Mouse (Mus musculus): ENCODE results near the gene Zfp462. TPM values are rescaled to one million over a fixed set of nuclear protein-coding genes. Genes with fewer than 3 reads are reported as not detected.

Zfp462 gene
- polyA plus RNA-seq, 1 experiment from 2014 or later: 5.1 TPM

GRCm38 (mm10) chr4:55079056-55079455 is 134.2 kb downstream of the Zfp462 start:
- no peak for ATAC-seq (replicated peaks; ENCODE audit: low FRiP score, low TSS enrichment, low read depth)
- H3K9ac ChIP-seq (ENCODE audit: low read length): no peak overlapping the region
- WGBS: 94% methylated on average over 9 of the region's 9 CpGs
- no peak overlapping the region for H3K4me2 ChIP-seq (ENCODE audit: low read length)
- DNase-seq (ENCODE audit: low spot score): no peak
- H3K36me3 ChIP-seq (ENCODE audit: control insufficient read depth, insufficient read depth, low read length): peaks cover 59% of the 10 kb centered on the region
- H3K4me3 ChIP-seq (ENCODE audit: low read depth, low read length): no peak overlapping the region
- H3K9me3 ChIP-seq (ENCODE audit: control insufficient read depth, low read length): no peaks in the 10 kb centered on the region
- no peaks in the 10 kb centered on the region for H3K27me3 ChIP-seq (replicated peaks; ENCODE audit: control insufficient read depth, insufficient read depth, low read length)
- no peaks in the 10 kb centered on the region for H3K4me1 ChIP-seq (replicated peaks; ENCODE audit: control insufficient read depth, insufficient read depth, low read length)
- no peak overlapping the region for H3K27ac ChIP-seq (ENCODE audit: low read depth)

GRCm38 (mm10) chr4:55084080-55084688 is 139.3 kb downstream of the Zfp462 start:
- DNase-seq (ENCODE audit: low spot score) (no peak), ATAC-seq (replicated peaks; ENCODE audit: low FRiP score, low TSS enrichment, low read depth) (no peak)
- no peak overlapping the region for H3K27ac ChIP-seq (ENCODE audit: low read depth)
- no peaks in the 10 kb centered on the region for H3K4me1 ChIP-seq (replicated peaks; ENCODE audit: control insufficient read depth, insufficient read depth, low read length)
- no peaks in the 10 kb centered on the region for H3K9me3 ChIP-seq (ENCODE audit: control insufficient read depth, low read length)
- no peak overlapping the region for H3K4me3 ChIP-seq (ENCODE audit: low read depth, low read length)
- H3K9ac ChIP-seq (ENCODE audit: low read length): no peak overlapping the region
- H3K36me3 ChIP-seq (ENCODE audit: control insufficient read depth, insufficient read depth, low read length): peaks cover 35% of the 10 kb centered on the region
- no peaks in the 10 kb centered on the region for H3K27me3 ChIP-seq (replicated peaks; ENCODE audit: control insufficient read depth, insufficient read depth, low read length)
- WGBS: 88% methylated on average over 6 of the region's 6 CpGs
- H3K4me2 ChIP-seq (ENCODE audit: low read length): no peak overlapping the region

GRCm38 (mm10) chr4:55088153-55088552 is 143.3 kb downstream of the Zfp462 start:
- DNase-seq (ENCODE audit: low spot score) (no peak), ATAC-seq (replicated peaks; ENCODE audit: low FRiP score, low TSS enrichment, low read depth) (no peak)
- H3K4me1 ChIP-seq (replicated peaks; ENCODE audit: control insufficient read depth, insufficient read depth, low read length): no peaks in the 10 kb centered on the region
- no peak overlapping the region for H3K27ac ChIP-seq (ENCODE audit: low read depth)
- H3K9ac ChIP-seq (ENCODE audit: low read length): no peak overlapping the region
- no peaks in the 10 kb centered on the region for H3K9me3 ChIP-seq (ENCODE audit: control insufficient read depth, low read length)
- no peak overlapping the region for H3K4me2 ChIP-seq (ENCODE audit: low read length)
- peaks cover 7% of the 10 kb centered on the region for H3K36me3 ChIP-seq (ENCODE audit: control insufficient read depth, insufficient read depth, low read length)
- no peaks in the 10 kb centered on the region for H3K27me3 ChIP-seq (replicated peaks; ENCODE audit: control insufficient read depth, insufficient read depth, low read length)
- WGBS: 95% methylated on average over 3 of the region's 3 CpGs
- H3K4me3 ChIP-seq (ENCODE audit: low read depth, low read length): no peak overlapping the region

- no peak for ATAC-seq (replicated peaks; ENCODE audit: low FRiP score, low TSS enrichment, low read depth)
- Histone ChIP-seq H3K36me3 (ENCODE audit: control insufficient read depth, insufficient read depth, low read length) (peaks cover under 1% of the 10 kb centered on the region; the same call in 1 of the 2 replicates), H3K9me3 (ENCODE audit: control insufficient read depth, low read length) (no peaks in the 10 kb centered on the region), H3K4me1 (replicated peaks; ENCODE audit: control insufficient read depth, insufficient read depth, low read length) (no peaks in the 10 kb centered on the region), H3K27ac (ENCODE audit: low read depth) (no peak overlapping the region), H3K4me3 (ENCODE audit: low read depth, low read length) (no peak overlapping the region), H3K27me3 (replicated peaks; ENCODE audit: control insufficient read depth, insufficient read depth, low read length) (no peaks in the 10 kb centered on the region), H3K4me2 (ENCODE audit: low read length) (no peak overlapping the region), H3K9ac (ENCODE audit: low read length) (no peak overlapping the region)
- WGBS: 42% methylated on average over 6 of the region's 6 CpGs
- no peak for DNase-seq (ENCODE audit: low spot score)
Measured at GRCm38 (mm10) chr4:55088922-55089321, 144.1 kb downstream of the Zfp462 start.

GRCm38 (mm10) chr4:55097157-55097556 is 152.3 kb downstream of the Zfp462 start:
- no peak overlapping the region for H3K4me2 ChIP-seq (ENCODE audit: low read length)
- H3K4me1 ChIP-seq (replicated peaks; ENCODE audit: control insufficient read depth, insufficient read depth, low read length): no peaks in the 10 kb centered on the region
- DNase-seq (ENCODE audit: low spot score): no peak
- no peaks in the 10 kb centered on the region for H3K9me3 ChIP-seq (ENCODE audit: control insufficient read depth, low read length)
- H3K9ac ChIP-seq (ENCODE audit: low read length): no peak overlapping the region
- no peak overlapping the region for H3K4me3 ChIP-seq (ENCODE audit: low read depth, low read length)
- no peaks in the 10 kb centered on the region for H3K27me3 ChIP-seq (replicated peaks; ENCODE audit: control insufficient read depth, insufficient read depth, low read length)
- ATAC-seq (replicated peaks; ENCODE audit: low FRiP score, low TSS enrichment, low read depth): no peak
- no peaks in the 10 kb centered on the region for H3K36me3 ChIP-seq (ENCODE audit: control insufficient read depth, insufficient read depth, low read length)
- 65% methylated on average over 2 of the region's 2 CpGs for WGBS
- no peak overlapping the region for H3K27ac ChIP-seq (ENCODE audit: low read depth)

GRCm38 (mm10) chr4:55098366-55098765 is 153.5 kb downstream of the Zfp462 start:
- no peaks in the 10 kb centered on the region for H3K9me3 ChIP-seq (ENCODE audit: control insufficient read depth, low read length)
- H3K4me3 ChIP-seq (ENCODE audit: low read depth, low read length): no peak overlapping the region
- no peaks in the 10 kb centered on the region for H3K4me1 ChIP-seq (replicated peaks; ENCODE audit: control insufficient read depth, insufficient read depth, low read length)
- no peak for ATAC-seq (replicated peaks; ENCODE audit: low FRiP score, low TSS enrichment, low read depth)
- no peak overlapping the region for H3K4me2 ChIP-seq (ENCODE audit: low read length)
- H3K36me3 ChIP-seq (ENCODE audit: control insufficient read depth, insufficient read depth, low read length): no peaks in the 10 kb centered on the region
- no peak for DNase-seq (ENCODE audit: low spot score)
- 69% methylated on average over 6 of the region's 6 CpGs for WGBS
- no peaks in the 10 kb centered on the region for H3K27me3 ChIP-seq (replicated peaks; ENCODE audit: control insufficient read depth, insufficient read depth, low read length)
- no peak overlapping the region for H3K9ac ChIP-seq (ENCODE audit: low read length)
- H3K27ac ChIP-seq (ENCODE audit: low read depth): no peak overlapping the region

GRCm38 (mm10) chr4:55100851-55101250 is 156.0 kb downstream of the Zfp462 start:
- Histone ChIP-seq H3K4me3 (ENCODE audit: low read depth, low read length) (no peak overlapping the region), H3K27ac (ENCODE audit: low read depth) (no peak overlapping the region), H3K9ac (ENCODE audit: low read length) (no peak overlapping the region), H3K27me3 (replicated peaks; ENCODE audit: control insufficient read depth, insufficient read depth, low read length) (no peaks in the 10 kb centered on the region), H3K9me3 (ENCODE audit: control insufficient read depth, low read length) (no peaks in the 10 kb centered on the region), H3K4me2 (ENCODE audit: low read length) (no peak overlapping the region), H3K36me3 (ENCODE audit: control insufficient read depth, insufficient read depth, low read length) (no peaks in the 10 kb centered on the region), H3K4me1 (replicated peaks; ENCODE audit: control insufficient read depth, insufficient read depth, low read length) (no peaks in the 10 kb centered on the region)
- DNase-seq (ENCODE audit: low spot score) (no peak), ATAC-seq (replicated peaks; ENCODE audit: low FRiP score, low TSS enrichment, low read depth) (no peak)
- 60% methylated on average over 2 of the region's 2 CpGs for WGBS

- no peak overlapping the region for H3K4me2 ChIP-seq (ENCODE audit: low read length)
- H3K4me3 ChIP-seq (ENCODE audit: low read depth, low read length): no peak overlapping the region
- no peaks in the 10 kb centered on the region for H3K9me3 ChIP-seq (ENCODE audit: control insufficient read depth, low read length)
- DNase-seq (ENCODE audit: low spot score) (no peak), ATAC-seq (replicated peaks; ENCODE audit: low FRiP score, low TSS enrichment, low read depth) (no peak)
- H3K4me1 ChIP-seq (replicated peaks; ENCODE audit: control insufficient read depth, insufficient read depth, low read length): no peaks in the 10 kb centered on the region
- H3K27ac ChIP-seq (ENCODE audit: low read depth): no peak overlapping the region
- no peaks in the 10 kb centered on the region for H3K36me3 ChIP-seq (ENCODE audit: control insufficient read depth, insufficient read depth, low read length)
- no peak overlapping the region for H3K9ac ChIP-seq (ENCODE audit: low read length)
- 85% methylated on average over 9 of the region's 9 CpGs for WGBS
- H3K27me3 ChIP-seq (replicated peaks; ENCODE audit: control insufficient read depth, insufficient read depth, low read length): no peaks in the 10 kb centered on the region
Measured at GRCm38 (mm10) chr4:55101601-55102000, 156.8 kb downstream of the Zfp462 start.

- Histone ChIP-seq H3K4me3 (ENCODE audit: low read depth, low read length) (no peak overlapping the region), H3K27ac (ENCODE audit: low read depth) (no peak overlapping the region)
- ATAC-seq (replicated peaks; ENCODE audit: low FRiP score, low TSS enrichment, low read depth): no peak
Measured at GRCm38 (mm10) chr4:55102382-55102781, 157.5 kb downstream of the Zfp462 start.

More at GRCm38 (mm10) chr4:55102382-55102781, 157.5 kb downstream of the Zfp462 start:
- 81% methylated on average over 3 of the region's 3 CpGs for WGBS
- no peak for DNase-seq (ENCODE audit: low spot score)
- H3K36me3 ChIP-seq (ENCODE audit: control insufficient read depth, insufficient read depth, low read length): no peaks in the 10 kb centered on the region
- H3K4me2 ChIP-seq (ENCODE audit: low read length): no peak overlapping the region
- no peaks in the 10 kb centered on the region for H3K4me1 ChIP-seq (replicated peaks; ENCODE audit: control insufficient read depth, insufficient read depth, low read length)
- no peak overlapping the region for H3K9ac ChIP-seq (ENCODE audit: low read length)
- H3K9me3 ChIP-seq (ENCODE audit: control insufficient read depth, low read length): no peaks in the 10 kb centered on the region
- H3K27me3 ChIP-seq (replicated peaks; ENCODE audit: control insufficient read depth, insufficient read depth, low read length): no peaks in the 10 kb centered on the region
